Mouse (Mus musculus) MEL (cell line): ENCODE measurements around the gene Rnpep. TPM values are rescaled to one million over a fixed set of nuclear protein-coding genes. Genes with fewer than 3 reads are reported as not detected.

ENCODE experiments used
- DNase-seq: peaks from one replicate; pipeline ENCODE4 v3.0.0; 2011; ENCODE audit warnings: low read depth, low spot score
- H3K27ac ChIP-seq: 2 replicates; pipeline ENCODE4 v1.5.1; 2012; ENCODE audit warnings: low read depth, mild to moderate bottlenecking, control low read depth, low read length, moderate library complexity; ENCODE audit not compliant: control insufficient read depth
- H3K27me3 ChIP-seq, 2 experiments: fragments of 150-350 bp in 1 of 2; sonication (generic) in 1 of 2; 2 replicates each; pipeline ENCODE4 v1.6.1; 2012; ENCODE audit warnings: low read length in 2 of 2, mild to moderate bottlenecking in 2 of 2, improper control_type of control experiment in 1 of 2, moderate library complexity in 1 of 2; ENCODE audit not compliant: insufficient read depth in 2 of 2, control insufficient read depth in 1 of 2
- H3K36me3 ChIP-seq, 2 experiments: 2 replicates each; pipeline ENCODE4 v1.6.1; 2012 to 2014; ENCODE audit warnings: low read length in 2 of 2, improper control_type of control experiment in 1 of 2, inconsistent platforms in 1 of 2, mild to moderate bottlenecking in 1 of 2; ENCODE audit not compliant: insufficient read depth in 2 of 2, control insufficient read depth in 1 of 2
- H3K4me1 ChIP-seq, 2 experiments: fragments of 150-350 bp in 1 of 2; sonication (generic) in 1 of 2; 2 replicates each; pipeline ENCODE4 v1.6.1; 2012; ENCODE audit warnings: low read length in 2 of 2, improper control_type of control experiment in 1 of 2, mild to moderate bottlenecking in 1 of 2; ENCODE audit not compliant: insufficient read depth in 2 of 2, control insufficient read depth in 1 of 2
- H3K4me3 ChIP-seq, 2 experiments: fragments of 150-350 bp in 1 of 2; sonication (generic) in 1 of 2; 2 replicates each; pipeline ENCODE4 v1.5.1; 2012; ENCODE audit warnings: low read depth in 2 of 2, low read length in 2 of 2, mild to moderate bottlenecking in 2 of 2, moderate library complexity in 2 of 2, control low read depth in 1 of 2, improper control_type of control experiment in 1 of 2; ENCODE audit not compliant: control insufficient read depth in 1 of 2, insufficient read depth in 1 of 2
- H3K79me2 ChIP-seq: 2 replicates; pipeline ENCODE4 v1.6.1; 2012; ENCODE audit warnings: mild to moderate bottlenecking, low read length, moderate library complexity; ENCODE audit not compliant: control insufficient read depth, poor library complexity, insufficient read depth
- H3K9ac ChIP-seq: 2 replicates; pipeline ENCODE4 v1.6.1; 2012; ENCODE audit warnings: low read depth, mild to moderate bottlenecking, control low read depth, low read length, moderate library complexity; ENCODE audit not compliant: control insufficient read depth, poor library complexity, severe bottlenecking
- H3K9me3 ChIP-seq: fragments of 150-350 bp; sonication (generic); replicated peaks from 2 replicates; pipeline ENCODE4 v1.6.1; 2012; ENCODE audit warnings: mild to moderate bottlenecking, low read length, improper control_type of control experiment, moderate library complexity; ENCODE audit not compliant: insufficient read depth
- BHLHE40 ChIP-seq: IDR thresholded peaks from 2 replicates; pipeline ENCODE4 v1.6.1; 2012; ENCODE audit warnings: low read depth, mild to moderate bottlenecking, inconsistent platforms, low read length, improper control_type of control experiment, borderline replicate concordance
- E2F4 ChIP-seq: IDR thresholded peaks from 2 replicates; pipeline ENCODE4 v1.6.1; 2011; ENCODE audit warnings: low read depth, low read length, improper control_type of control experiment, borderline replicate concordance
- ELF1 ChIP-seq: IDR thresholded peaks from 2 replicates; pipeline ENCODE4 v1.6.1; 2014; ENCODE audit warnings: low read depth, mild to moderate bottlenecking, inconsistent platforms, low read length, improper control_type of control experiment, moderate library complexity
- EP300 ChIP-seq, 2 experiments: IDR thresholded peaks; 2 replicates each; pipeline ENCODE4 v1.6.1; 2011; ENCODE audit warnings: improper control_type of control experiment in 2 of 2, low read length in 2 of 2, low read depth in 1 of 2, mild to moderate bottlenecking in 1 of 2
- GATA1 ChIP-seq: IDR thresholded peaks from 2 replicates; pipeline ENCODE4 v1.6.1; 2011; ENCODE audit warnings: low read depth, low read length, improper control_type of control experiment
- HCFC1 ChIP-seq: IDR thresholded peaks from 2 replicates; pipeline ENCODE4 v1.6.1; 2012; ENCODE audit warnings: low read depth, mild to moderate bottlenecking, inconsistent platforms, low read length, improper control_type of control experiment, moderate library complexity
- JUND ChIP-seq: IDR thresholded peaks from 2 replicates; pipeline ENCODE4 v1.6.1; 2011; ENCODE audit warnings: low read depth, mild to moderate bottlenecking, improper control_type of control experiment, low read length
- MAFK ChIP-seq: IDR thresholded peaks from 2 replicates; pipeline ENCODE4 v1.6.1; 2011; ENCODE audit warnings: low read depth, mild to moderate bottlenecking, low read length, improper control_type of control experiment, borderline replicate concordance
- MXI1 ChIP-seq: IDR thresholded peaks from 2 replicates; pipeline ENCODE4 v1.6.1; 2011; ENCODE audit warnings: mild to moderate bottlenecking, low read depth, low read length, improper control_type of control experiment
- MYB ChIP-seq: IDR thresholded peaks from 2 replicates; pipeline ENCODE4 v1.6.1; 2011; ENCODE audit warnings: mild to moderate bottlenecking, low read depth, low read length, improper control_type of control experiment
- POLR2A ChIP-seq, 2 experiments: IDR thresholded peaks; 2 replicates each; pipeline ENCODE4 v1.6.1; 2011 to 2012; ENCODE audit warnings: low read length in 2 of 2, mild to moderate bottlenecking in 2 of 2, control low read depth in 1 of 2, improper control_type of control experiment in 1 of 2, low read depth in 1 of 2, moderate library complexity in 1 of 2; ENCODE audit not compliant: control insufficient read depth in 1 of 2, insufficient read depth in 1 of 2, poor library complexity in 1 of 2
- POLR2AphosphoS2 ChIP-seq: IDR thresholded peaks from 2 replicates; pipeline ENCODE4 v1.6.1; 2011; ENCODE audit warnings: low read length, improper control_type of control experiment
- RCOR1 ChIP-seq: IDR thresholded peaks from 2 replicates; pipeline ENCODE4 v1.6.1; 2012; ENCODE audit warnings: low read depth, mild to moderate bottlenecking, inconsistent platforms, low read length, improper control_type of control experiment
- SMC3 ChIP-seq: IDR thresholded peaks from 2 replicates; pipeline ENCODE4 v1.6.1; 2011; ENCODE audit warnings: low read depth, low read length, improper control_type of control experiment
- TCF12 ChIP-seq: IDR thresholded peaks from 2 replicates; pipeline ENCODE4 v1.6.1; 2014; ENCODE audit warnings: low read depth, mild to moderate bottlenecking, inconsistent platforms, low read length, improper control_type of control experiment, moderate library complexity
- USF1 ChIP-seq: IDR thresholded peaks from 2 replicates; pipeline ENCODE4 v1.6.1; 2014; ENCODE audit warnings: low read depth, mild to moderate bottlenecking, inconsistent platforms, low read length, improper control_type of control experiment, moderate library complexity
- ZMIZ1 ChIP-seq: IDR thresholded peaks from 2 replicates; pipeline ENCODE4 v1.6.1; 2012; ENCODE audit warnings: low read depth, mild to moderate bottlenecking, inconsistent platforms, low read length, improper control_type of control experiment, moderate library complexity
- polyA plus RNA-seq, 2 experiments: library from polyadenylated mRNA; stranded (reverse) in 1 of 2; unstranded in 1 of 2; fragments of >175 nt in 1 of 2; fragments of >200 nt in 1 of 2; gene quantifications; 2 replicates each; pipeline versions ENCODE4 v1.2.1 to v1.2.4; 2012; ENCODE audit warnings: low replicate concordance in 2 of 2, low read depth in 1 of 2; ENCODE audit not compliant: insufficient read length in 2 of 2, insufficient read depth in 1 of 2, missing spikeins in 1 of 2
- total RNA-seq: library from RNA; depleted of rRNA; stranded (reverse); fragments of 300-350 nt; gene quantifications from 2 replicates; pipeline ENCODE4 v1.2.3, GENCODE M21; 2012

Rnpep gene
- total and polyA plus RNA-seq, 3 experiments: 6.5 to 17.4 TPM; not detected in 1

GRCm38 (mm10) chr1:135282536-135283286 lies 1.2 kb downstream of the Rnpep start (continued):
- TF ChIP-seq BHLHE40 (no peak), POLR2A (IDR thresholded peaks at IDR 0.05; ENCODE audit: control insufficient read depth in 1 of 2, insufficient read depth in 1 of 2, low read depth in 1 of 2, low read length in 2 of 2, poor library complexity in 1 of 2) (no peak)

- TF ChIP-seq ELF1: no peak
- no peak for TF ChIP-seq BHLHE40
- no peak for TF ChIP-seq MYB
- no peak for TF ChIP-seq RCOR1
- TF ChIP-seq POLR2A (IDR thresholded peaks at IDR 0.05; ENCODE audit: control insufficient read depth in 1 of 2, insufficient read depth in 1 of 2, low read depth in 1 of 2, low read length in 2 of 2, poor library complexity in 1 of 2): no peak
- no peak for TF ChIP-seq MXI1
- TF ChIP-seq USF1: no peak
- TF ChIP-seq E2F4: no peak
- no peak for TF ChIP-seq EP300 (IDR thresholded peaks at IDR 0.05; ENCODE audit: low read depth in 1 of 2, low read length in 2 of 2)
- no peak for TF ChIP-seq ZMIZ1
- no peak for TF ChIP-seq GATA1
- TF ChIP-seq POLR2AphosphoS2: no peak
- TF ChIP-seq JUND: no peak
- TF ChIP-seq TCF12: no peak
- TF ChIP-seq SMC3: no peak
- no peak for TF ChIP-seq MAFK
- DNase-seq: no peak
- Histone ChIP-seq H3K4me1 (peaks cover 0 to 4% of the 10 kb centered on the region in 2 experiments; a peak in 2 of 4 replicates), H3K79me2 (no peaks in the 10 kb centered on the region; the same call in 1 of the 2 replicates), H3K9ac (no peak overlapping the region), H3K4me3 (no peak overlapping the region), H3K36me3 (no peaks in the 10 kb centered on the region), H3K9me3 (no peaks in the 10 kb centered on the region), H3K27ac (no peak overlapping the region), H3K27me3 (no peaks in the 10 kb centered on the region)
Measured at GRCm38 (mm10) chr1:135281841-135282240, 2.0 kb downstream of the Rnpep start.

GRCm38 (mm10) chr1:135280646-135281045 lies 3.2 kb downstream of the Rnpep start:
- no peaks in the 10 kb centered on the region for H3K36me3 ChIP-seq
- no peak for DNase-seq

More at GRCm38 (mm10) chr1:135280646-135281045, 3.2 kb downstream of the Rnpep start:
- TF ChIP-seq HCFC1: no peak
- no peak overlapping the region for H3K9ac ChIP-seq
- H3K9me3 ChIP-seq: no peaks in the 10 kb centered on the region
- H3K27ac ChIP-seq: no peak overlapping the region
- no peaks in the 10 kb centered on the region for H3K27me3 ChIP-seq
- peaks cover 0 to 4% of the 10 kb centered on the region in 2 experiments; a peak in 2 of 4 replicates for H3K4me1 ChIP-seq
- no peaks in the 10 kb centered on the region; the same call in 1 of the 2 replicates for H3K79me2 ChIP-seq
- no peak overlapping the region for H3K4me3 ChIP-seq
